Comparison of ENCODE assay signal across 10 mouse cellular contexts in the genomic region with DNA sequence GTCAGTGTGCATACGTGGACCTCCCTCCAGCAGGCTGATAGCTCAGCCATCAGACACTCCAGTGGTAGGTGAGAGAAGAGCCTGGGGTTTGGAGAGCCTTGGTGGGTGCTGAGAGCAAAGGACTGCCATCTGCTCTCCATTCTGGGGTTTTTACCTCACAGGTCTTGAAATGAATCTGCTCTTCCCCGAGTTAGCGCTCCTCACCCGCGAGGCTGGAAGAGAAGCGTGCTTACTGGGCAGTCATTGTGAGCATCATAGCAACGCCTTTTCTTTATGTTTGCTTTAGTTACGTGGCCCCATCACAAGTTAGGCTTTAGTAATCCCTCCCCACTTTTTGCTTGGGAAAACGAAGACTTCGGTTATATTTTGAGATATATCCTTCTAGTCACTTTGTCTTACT.
"Had no signal": no experiment of that assay in that cellular context is flagged by ENCODE, and none has a peak within 500 bp of the region (broad histone marks: within the 10 kb centered on the region; RNA-seq: fewer than 3 reads in every experiment).

No protein-coding gene starts in this region.

- DNase-seq: kidney, adult 8-10 months; kidney, postnatal 10 days; kidney, postnatal 36 days; liver, postnatal 0 days; lung, embryonic 14.5 days; right cerebral cortex, adult 18-20 months; right cerebral cortex, postnatal 14 days; right cerebral cortex, postnatal 4 days; thymus, adult 2 months; thymus, postnatal 25 days had no signal
